Mouse (Mus musculus): Measurements from ENCODE around the gene Etv5.

Etv5 gene

DNA sequence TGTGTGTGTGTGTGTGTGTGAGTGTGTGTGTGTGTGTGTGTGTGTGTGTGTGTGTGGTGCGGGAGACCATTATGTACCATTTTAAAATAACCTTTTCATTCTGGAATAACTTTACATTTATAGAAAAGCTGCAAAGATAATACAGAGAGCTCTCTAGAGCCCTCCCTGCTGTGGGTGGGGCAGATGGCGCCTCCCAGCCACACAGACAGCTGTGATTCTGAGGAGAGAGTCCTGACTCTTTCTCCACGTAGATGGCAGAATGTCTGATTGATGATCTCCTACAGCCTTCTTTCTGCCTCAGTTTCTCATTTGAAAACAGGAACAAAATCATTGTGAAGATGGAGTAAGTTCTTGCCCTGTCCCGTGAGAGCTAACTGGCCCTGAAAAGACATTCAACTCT lies 91.5 kb downstream of the Etv5 start:
- DNase-seq (ENCODE audit: low spot score): no peak

DNA sequence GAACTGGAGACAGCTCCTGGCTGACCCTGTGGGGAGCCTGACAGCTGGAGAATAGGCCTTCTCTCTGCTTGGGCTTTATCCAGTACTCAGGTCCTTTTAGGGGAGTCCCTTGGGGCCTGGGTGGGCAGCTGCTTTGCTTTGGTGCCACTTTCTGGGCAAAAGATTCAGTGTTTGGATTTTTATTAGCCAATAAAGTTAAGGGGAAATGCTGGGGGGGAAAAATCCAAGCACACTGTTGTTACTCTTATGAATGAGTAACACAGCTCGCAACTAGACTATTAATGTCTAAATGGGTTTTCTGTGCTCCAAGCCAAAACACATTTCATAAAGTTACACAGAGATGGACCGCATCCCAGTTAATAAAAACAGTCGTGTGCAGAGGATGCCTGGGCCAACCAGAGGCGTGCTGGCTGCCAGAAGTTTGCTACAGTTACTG lies 98.3 kb downstream of the Etv5 start:
- no peak for DNase-seq (ENCODE audit: low spot score)

DNA sequence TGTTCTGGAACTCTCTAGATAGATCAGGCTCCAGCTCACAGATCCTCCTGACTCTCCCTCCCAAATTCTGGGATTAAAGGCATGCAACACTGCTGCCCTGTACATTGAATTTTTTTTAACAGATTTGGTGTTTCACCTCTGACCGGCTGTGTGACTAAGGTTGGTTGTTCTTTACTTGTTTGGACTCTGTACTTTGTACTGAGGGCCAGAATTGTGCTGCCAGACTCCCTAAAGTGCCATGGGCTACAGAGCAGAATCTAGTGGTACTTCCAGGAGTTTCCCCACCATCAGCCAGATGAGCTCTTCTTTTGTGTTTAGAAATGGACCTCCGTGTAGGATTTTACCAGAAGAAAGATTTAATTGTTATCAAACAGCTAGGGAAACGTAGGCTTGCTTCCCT lies 103.7 kb downstream of the Etv5 start:
- DNase-seq (ENCODE audit: low spot score): no peak

Data from left cerebral cortex, adult 11 months (tissue).